Mouse (Mus musculus) C2C12 (cell line): ENCODE results near the gene Mrfap1.

Experiments
- CEBPB ChIP-seq: IDR thresholded peaks from one replicate; pipeline ENCODE4 v1.6.1; 2011; ENCODE audit warnings: low read depth, mild to moderate bottlenecking, control low read depth, moderate library complexity
- CTCF ChIP-seq: IDR thresholded peaks from one replicate; pipeline ENCODE4 v1.5.1; 2011; ENCODE audit not compliant: control insufficient read depth, insufficient read depth, insufficient read length
- FOSL1 ChIP-seq: IDR thresholded peaks from one replicate; pipeline ENCODE4 v1.8.0; 2011; ENCODE audit warnings: mild to moderate bottlenecking, low read length; ENCODE audit not compliant: poor library complexity, insufficient read depth, severe bottlenecking
- MAX ChIP-seq: IDR thresholded peaks from one replicate; pipeline ENCODE4 v1.6.1; 2011; ENCODE audit warnings: mild to moderate bottlenecking, control low read depth
- MYOD1 ChIP-seq: IDR thresholded peaks from one replicate; pipeline ENCODE4 v1.6.1; 2011; ENCODE audit warnings: low read depth; ENCODE audit not compliant: control insufficient read depth, insufficient read length
- MYOG ChIP-seq: IDR thresholded peaks from one replicate; pipeline ENCODE4 v1.6.1; 2011; ENCODE audit not compliant: control insufficient read depth, insufficient read length; ENCODE audit errors: extremely low read depth
- USF1 ChIP-seq: IDR thresholded peaks from one replicate; pipeline ENCODE4 v1.6.1; 2011; ENCODE audit warnings: low read depth, mild to moderate bottlenecking, control low read depth, moderate library complexity

DNA sequence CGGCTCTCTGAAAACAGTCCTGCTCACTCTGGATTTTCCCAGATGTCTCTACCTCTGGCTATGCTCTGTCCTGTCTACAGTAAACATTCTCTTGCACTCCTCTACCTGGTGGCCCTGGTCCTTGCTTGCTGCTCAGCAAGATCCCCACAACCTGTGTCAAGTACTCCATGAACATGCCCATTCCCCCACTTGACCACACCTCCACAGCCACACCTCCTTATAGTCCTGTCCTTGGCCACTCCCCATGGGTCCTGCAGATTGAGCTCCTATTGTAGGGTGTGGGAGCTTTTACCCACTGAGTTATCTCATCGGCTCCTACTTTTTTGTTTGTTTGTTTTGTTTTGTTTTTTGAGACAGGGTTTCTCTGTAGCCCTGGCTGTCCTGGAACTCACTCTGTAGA is 17.7 kb downstream of the Mrfap1 start:
- TF ChIP-seq CTCF (no peak), USF1 (no peak), MYOD1 (no peak), MAX (no peak), MYOG (no peak), FOSL1 (no peak), CEBPB (no peak)
